Mouse (Mus musculus) right cerebral cortex, adult 18-20 months (tissue): ENCODE data around the gene Exoc5.

ENCODE experiments used
- DNase-seq: peaks from one replicate; pipeline ENCODE4 v3.0.0; 2022; ENCODE audit warnings: mixed read lengths

The Exoc5 gene

GRCm38 (mm10) chr14:49001655-49002054 is 64.8 kb downstream of the Exoc5 start:
- DNase-seq, result no peak

GRCm38 (mm10) chr14:48998795-48999194 is 67.7 kb downstream of the Exoc5 start:
- no peak for DNase-seq

DNA sequence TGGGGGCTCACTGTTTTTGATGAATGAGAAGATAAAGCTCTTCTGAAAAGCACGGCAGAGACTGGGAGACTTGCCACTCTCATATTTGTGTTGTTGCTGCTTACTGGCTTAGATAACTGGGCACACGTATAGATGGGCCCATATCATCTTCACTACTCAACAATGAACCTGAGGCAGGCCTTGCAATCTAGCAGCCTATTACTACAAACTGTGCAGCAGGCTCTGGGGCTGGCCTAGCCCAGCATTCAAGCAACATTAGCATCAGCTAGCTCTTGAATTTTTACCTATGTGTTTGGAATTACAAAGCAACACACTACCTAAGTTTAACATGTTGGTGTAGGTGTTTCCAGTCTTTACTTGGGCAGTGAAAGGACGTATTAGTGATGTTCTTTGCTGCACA is 72.6 kb downstream of the Exoc5 start:
- DNase-seq, result no peak

GRCm38 (mm10) chr14:48992070-48992580 is 74.3 kb downstream of the Exoc5 start:
- DNase-seq, result no peak

DNA sequence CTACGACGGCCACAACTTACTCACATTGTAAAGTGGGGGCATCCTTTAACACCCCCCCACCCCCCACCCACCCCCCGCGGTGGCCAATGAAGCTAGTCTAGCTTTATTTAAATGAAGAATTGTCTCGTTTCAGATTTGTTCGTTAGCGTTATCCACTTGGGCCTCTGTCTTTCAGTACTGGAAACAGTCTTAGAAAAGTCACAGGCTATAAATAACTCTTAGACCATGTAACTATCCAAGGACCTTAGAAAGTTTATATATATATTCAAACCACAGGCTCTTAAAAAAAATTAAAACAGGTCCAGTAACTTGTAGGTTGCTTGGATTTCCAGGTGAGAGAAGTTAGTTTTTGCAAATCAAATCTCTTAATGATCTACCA is 75.3 kb downstream of the Exoc5 start:
- DNase-seq, result no peak

DNA sequence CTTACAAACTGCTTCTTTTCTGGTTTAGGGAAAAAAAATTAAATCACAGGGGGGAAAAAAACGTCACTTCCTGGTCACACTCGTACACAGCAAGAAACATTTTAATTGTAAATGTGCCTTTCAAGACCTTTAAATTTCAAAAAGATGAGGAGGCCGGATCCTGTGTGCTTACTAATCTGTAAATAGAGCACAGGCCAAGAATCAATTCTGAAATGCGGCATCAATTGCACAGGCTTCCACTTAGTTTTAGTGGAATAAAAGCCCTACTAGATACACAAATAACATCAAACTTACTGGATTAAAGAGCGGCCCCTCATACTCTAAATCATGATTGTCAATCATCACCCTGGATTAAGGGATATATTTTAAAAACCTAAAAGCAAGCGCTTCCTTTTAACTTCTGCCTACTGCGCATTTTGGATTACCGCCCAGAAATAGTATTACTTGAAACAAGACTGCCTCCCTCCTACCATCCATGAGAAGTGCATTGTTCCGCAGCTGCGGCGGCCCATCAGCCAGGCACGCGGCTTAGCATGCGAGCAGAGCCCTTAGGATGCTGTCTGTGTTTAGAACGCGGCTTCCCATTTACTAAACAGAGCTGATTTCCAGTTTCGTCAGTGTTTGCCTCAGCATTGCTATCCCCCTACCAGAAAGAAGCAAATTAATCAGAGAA is 75.8 kb downstream of the Exoc5 start:
- peak; percentile 79 for DNase-seq

GRCm38 (mm10) chr14:48989831-48990230 is 76.6 kb downstream of the Exoc5 start:
- no peak for DNase-seq

GRCm38 (mm10) chr14:48986231-48986630 is 80.2 kb downstream of the Exoc5 start:
- DNase-seq, result no peak

DNA sequence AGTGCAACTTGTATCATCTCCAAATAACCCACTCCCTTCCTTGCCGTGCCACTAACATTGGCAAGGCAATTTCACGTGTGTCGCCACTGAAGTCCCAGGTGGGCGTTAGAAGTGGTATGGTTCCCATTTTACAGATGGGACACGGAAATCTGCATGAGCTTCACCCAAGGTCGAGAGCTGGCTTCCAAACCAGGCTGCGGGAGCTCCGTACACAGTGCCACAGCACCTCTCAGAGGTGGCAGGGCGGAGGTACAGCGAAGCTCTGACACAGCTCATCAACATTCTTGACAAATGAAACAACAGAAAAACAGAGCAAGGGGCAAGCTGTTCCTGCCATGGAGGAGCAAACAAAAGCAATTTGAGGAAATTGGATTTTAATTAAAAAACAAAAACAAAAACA is 80.8 kb downstream of the Exoc5 start:
- DNase-seq, result peak; percentile 17

DNA sequence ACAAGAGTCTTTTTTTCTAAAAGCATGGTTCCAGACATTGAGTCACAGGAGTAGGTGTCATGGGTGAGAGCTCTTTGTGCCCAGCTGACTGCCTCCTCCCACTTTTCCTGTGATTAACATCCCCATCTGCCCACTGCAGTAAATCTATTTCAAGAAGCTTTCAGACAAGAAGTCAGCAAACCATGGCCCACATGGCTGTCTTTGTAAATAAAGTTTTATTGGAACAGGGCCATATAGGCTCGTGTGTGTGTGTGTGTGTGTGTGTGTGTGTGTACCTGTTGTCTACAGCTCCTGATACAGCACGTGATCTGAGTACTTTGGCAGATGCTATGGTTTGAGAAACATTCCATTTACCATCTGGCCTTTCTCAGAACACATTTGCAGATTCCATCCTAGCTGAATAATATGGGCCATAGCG is 87.5 kb downstream of the Exoc5 start:
- peak; percentile 61 for DNase-seq

- DNase-seq, result no peak
These were observed 94.9 kb downstream of the Exoc5 start for GRCm38 (mm10) chr14:48971546-48971945.

DNA sequence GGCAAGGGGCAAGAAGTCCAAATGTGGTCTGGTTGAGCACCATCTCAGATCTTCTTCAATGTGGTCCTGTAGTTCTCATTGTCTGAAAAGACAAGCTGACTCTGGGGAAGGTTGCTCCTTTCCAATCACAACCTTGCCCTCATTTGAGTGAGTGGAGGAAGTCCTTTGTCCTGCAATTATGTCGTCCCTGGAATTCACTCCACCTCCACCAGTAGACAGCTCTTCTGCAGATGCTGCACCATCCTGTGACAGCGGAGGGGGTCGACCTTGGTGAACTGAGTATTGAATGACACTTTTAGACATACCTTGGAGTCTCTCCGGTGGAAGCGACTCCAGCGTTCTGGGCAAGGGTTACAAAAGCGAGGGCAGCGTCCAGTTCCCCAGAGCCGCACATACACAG is 97.8 kb downstream of the Exoc5 start:
- DNase-seq, result no peak
